Comparison of ENCODE assay signal across 21 mouse cellular contexts in genomic region chr5:9707096-9707495, GRCm38 (mm10). TPM values are rescaled to one million over a fixed set of nuclear protein-coding genes. Genes with fewer than 3 reads are reported as not detected.
DNase-seq lines count a peak whose midpoint lies in the region.
"Had no signal": no experiment of that assay in that cellular context is flagged by ENCODE, and none has a peak within 500 bp of the region (broad histone marks: within the 10 kb centered on the region; RNA-seq: fewer than 3 reads in every experiment).

No protein-coding gene starts in this region.

- DNase-seq in layer of hippocampus, adult 11-12 months (ENCODE audit: low spot score), result peak; percentile 51
- DNase-seq in layer of hippocampus, postnatal 10 days (ENCODE audit: low spot score in 2 of 2), result no peak
- peak; percentile 68 for DNase-seq in layer of hippocampus, adult 9-11 months
- no peak for DNase-seq in layer of hippocampus, postnatal 25 days (ENCODE audit: extremely low spot score in 1 of 2, low spot score in 1 of 2)
- DNase-seq in Muller cell, postnatal 12 days (ENCODE audit: inconsistent ontology term), result peak; percentile 57
- peak; percentile 84 for DNase-seq in brain, adult 2 months (ENCODE audit: low read depth, low spot score)
- DNase-seq in urinary bladder, postnatal 4 days (ENCODE audit: low spot score in 2 of 2), result no peak
- no peak for DNase-seq in heart, adult 18-20 months
- DNase-seq: adrenal gland, adult 8-10 months; adrenal gland, postnatal 14 days; adrenal gland, postnatal 36 days; cerebellum, adult 11 months; cerebellum, adult 18-20 months; cerebellum, adult 8-10 months; cerebellum, adult 9-11 months; cerebellum, postnatal 14 days; cerebellum, postnatal 36 days; forebrain, postnatal 0 days had no signal

RNA-seq across cellular contexts. Expression of gene Grm3, which starts 17.9 kb away (rescaled TPM):
- 10 to 100 TPM; 87.6 to 99.6 TPM for total RNA-seq in layer of hippocampus, postnatal 10 days (2021)
- total RNA-seq in layer of hippocampus, postnatal 25 days (2021), result 10 to 100 TPM; 64.9 to 72.2 TPM
- under 1 TPM in 1 of 2 experiments, not detected in 1; 0.07 TPM for total RNA-seq in heart, adult 18-20 months (2021)
- total RNA-seq: common myeloid progenitor, adult 5-6 weeks; ES-E14; MEL had no signal

Comparison
In these comparisons a context has a peak if more than half of its experiments do, and no peak if none do; other contexts are left out.
1. DNase-seq: peak in layer of hippocampus, adult 11-12 months (single experiment), layer of hippocampus, adult 9-11 months (single experiment), Muller cell, postnatal 12 days (single experiment) and brain, adult 2 months (single experiment); none in layer of hippocampus, postnatal 10 days (0 of 2), layer of hippocampus, postnatal 25 days (0 of 2), urinary bladder, postnatal 4 days (0 of 2) and heart, adult 18-20 months (0 of 2).
2. RNA of gene Grm3, which starts 17.9 kb away (total RNA-seq): 87.6 to 99.6 TPM in layer of hippocampus, postnatal 10 days and 64.9 to 72.2 TPM in layer of hippocampus, postnatal 25 days; 0.07 TPM in heart, adult 18-20 months; every median in the first group is over 10 times any median in the second.